Mouse (Mus musculus): ENCODE measurements around the gene Hacl1. TPM values are rescaled to one million over a fixed set of nuclear protein-coding genes. Genes with fewer than 3 reads are reported as not detected.
"Not testable (repeated sequence)": the region's sequence is repeated elsewhere in the genome, so short reads cannot be mapped to it uniquely, and the experiment has no call there.

Hacl1 gene
- polyA plus RNA-seq, 1 experiment = 4.3 TPM

GRCm38 (mm10) chr14:31605514-31605913, 35.6 kb downstream of the Hacl1 start:
- Histone ChIP-seq H3K4me3 (ENCODE audit: low read depth, low read length) (no peak overlapping the region), H3K27ac (ENCODE audit: insufficient read depth, low read depth, low read length) (no peak overlapping the region), H3K4me1 (ENCODE audit: control insufficient read depth, insufficient read depth, insufficient read length, low read length) (no peaks in the 10 kb centered on the region), H3K36me3 (ENCODE audit: control insufficient read depth, insufficient read depth, low read length) (peaks cover 1% of the 10 kb centered on the region; the same call in 1 of the 2 replicates), H3K27me3 (ENCODE audit: control insufficient read depth, insufficient read depth, low read length) (no peaks in the 10 kb centered on the region)
- TF ChIP-seq CTCF (IDR thresholded peaks at IDR 0.05; ENCODE audit: extremely low read depth, insufficient read length, insufficient replicate concordance, low read depth, low read length) = peak; percentile 33; the same call in 1 of the 2 replicates
- no peak for TF ChIP-seq POLR2A (IDR thresholded peaks at IDR 0.05; ENCODE audit: low read depth, low read length)
- WGBS = 67% methylated on average over 6 of the region's 6 CpGs

- H3K27me3 ChIP-seq (ENCODE audit: control insufficient read depth, insufficient read depth, low read length) = no peaks in the 10 kb centered on the region
- 68% methylated on average over 5 of the region's 5 CpGs for WGBS
- peaks cover 1% of the 10 kb centered on the region; the same call in 1 of the 2 replicates for H3K36me3 ChIP-seq (ENCODE audit: control insufficient read depth, insufficient read depth, low read length)
Observed at GRCm38 (mm10) chr14:31604916-31605315, 36.2 kb downstream of the Hacl1 start.

GRCm38 (mm10) chr14:31602616-31602979, 38.5 kb downstream of the Hacl1 start:
- not testable (repeated sequence) for H3K27me3 ChIP-seq (ENCODE audit: control insufficient read depth, insufficient read depth, low read length); H3K4me3 ChIP-seq (ENCODE audit: low read depth, low read length); H3K4me1 ChIP-seq (ENCODE audit: control insufficient read depth, insufficient read depth, insufficient read length, low read length); H3K36me3 ChIP-seq (ENCODE audit: control insufficient read depth, insufficient read depth, low read length); H3K27ac ChIP-seq (ENCODE audit: insufficient read depth, low read depth, low read length)
- WGBS = 72% methylated on average over 6 of the region's 6 CpGs

More at GRCm38 (mm10) chr14:31604916-31605315, 36.2 kb downstream of the Hacl1 start:
- H3K4me3 ChIP-seq (ENCODE audit: low read depth, low read length) = no peak overlapping the region
- no peaks in the 10 kb centered on the region for H3K4me1 ChIP-seq (ENCODE audit: control insufficient read depth, insufficient read depth, insufficient read length, low read length)
- no peak for TF ChIP-seq POLR2A (IDR thresholded peaks at IDR 0.05; ENCODE audit: low read depth, low read length)
- TF ChIP-seq CTCF (IDR thresholded peaks at IDR 0.05; ENCODE audit: extremely low read depth, insufficient read length, insufficient replicate concordance, low read depth, low read length) = no peak
- H3K27ac ChIP-seq (ENCODE audit: insufficient read depth, low read depth, low read length) = no peak overlapping the region

- TF ChIP-seq POLR2A (IDR thresholded peaks at IDR 0.05; ENCODE audit: low read depth, low read length) (no peak), CTCF (IDR thresholded peaks at IDR 0.05; ENCODE audit: extremely low read depth, insufficient read length, insufficient replicate concordance, low read depth, low read length) (no peak)
- no peak overlapping the region for H3K27ac ChIP-seq (ENCODE audit: insufficient read depth, low read depth, low read length)
- 89% methylated on average over 14 of the region's 14 CpGs for WGBS
- no peaks in the 10 kb centered on the region for H3K4me1 ChIP-seq (ENCODE audit: control insufficient read depth, insufficient read depth, insufficient read length, low read length)
- H3K27me3 ChIP-seq (ENCODE audit: control insufficient read depth, insufficient read depth, low read length) = no peaks in the 10 kb centered on the region
- H3K4me3 ChIP-seq (ENCODE audit: low read depth, low read length) = no peak overlapping the region
- no peaks in the 10 kb centered on the region for H3K36me3 ChIP-seq (ENCODE audit: control insufficient read depth, insufficient read depth, low read length)
Observed at GRCm38 (mm10) chr14:31601908-31602615, 39.0 kb downstream of the Hacl1 start.

GRCm38 (mm10) chr14:31597446-31597845, 43.6 kb downstream of the Hacl1 start:
- no peak overlapping the region for H3K27ac ChIP-seq (ENCODE audit: insufficient read depth, low read depth, low read length)
- no peak for TF ChIP-seq CTCF (IDR thresholded peaks at IDR 0.05; ENCODE audit: extremely low read depth, insufficient read length, insufficient replicate concordance, low read depth, low read length)
- TF ChIP-seq POLR2A (IDR thresholded peaks at IDR 0.05; ENCODE audit: low read depth, low read length) = no peak
- no peaks in the 10 kb centered on the region for H3K4me1 ChIP-seq (ENCODE audit: control insufficient read depth, insufficient read depth, insufficient read length, low read length)
- no peaks in the 10 kb centered on the region for H3K27me3 ChIP-seq (ENCODE audit: control insufficient read depth, insufficient read depth, low read length)
- WGBS = 93% methylated on average over 4 of the region's 4 CpGs
- H3K36me3 ChIP-seq (ENCODE audit: control insufficient read depth, insufficient read depth, low read length) = no peaks in the 10 kb centered on the region
- H3K4me3 ChIP-seq (ENCODE audit: low read depth, low read length) = no peak overlapping the region

GRCm38 (mm10) chr14:31596408-31596807, 44.7 kb downstream of the Hacl1 start:
- H3K4me3 ChIP-seq (ENCODE audit: low read depth, low read length) = no peak overlapping the region
- TF ChIP-seq POLR2A (IDR thresholded peaks at IDR 0.05; ENCODE audit: low read depth, low read length) (no peak), CTCF (IDR thresholded peaks at IDR 0.05; ENCODE audit: extremely low read depth, insufficient read length, insufficient replicate concordance, low read depth, low read length) (no peak)
- no peaks in the 10 kb centered on the region for H3K36me3 ChIP-seq (ENCODE audit: control insufficient read depth, insufficient read depth, low read length)
- H3K27me3 ChIP-seq (ENCODE audit: control insufficient read depth, insufficient read depth, low read length) = no peaks in the 10 kb centered on the region
- 63% methylated on average over 7 of the region's 7 CpGs for WGBS
- H3K4me1 ChIP-seq (ENCODE audit: control insufficient read depth, insufficient read depth, insufficient read length, low read length) = no peaks in the 10 kb centered on the region
- no peak overlapping the region for H3K27ac ChIP-seq (ENCODE audit: insufficient read depth, low read depth, low read length)

GRCm38 (mm10) chr14:31594693-31595092, 46.4 kb downstream of the Hacl1 start:
- Histone ChIP-seq H3K27me3 (ENCODE audit: control insufficient read depth, insufficient read depth, low read length) (no peaks in the 10 kb centered on the region), H3K36me3 (ENCODE audit: control insufficient read depth, insufficient read depth, low read length) (no peaks in the 10 kb centered on the region), H3K4me3 (ENCODE audit: low read depth, low read length) (no peak overlapping the region), H3K27ac (ENCODE audit: insufficient read depth, low read depth, low read length) (no peak overlapping the region), H3K4me1 (ENCODE audit: control insufficient read depth, insufficient read depth, insufficient read length, low read length) (no peaks in the 10 kb centered on the region)
- WGBS = 45% methylated on average over 3 of the region's 3 CpGs
- TF ChIP-seq CTCF (IDR thresholded peaks at IDR 0.05; ENCODE audit: extremely low read depth, insufficient read length, insufficient replicate concordance, low read depth, low read length) = no peak
- TF ChIP-seq POLR2A (IDR thresholded peaks at IDR 0.05; ENCODE audit: low read depth, low read length) = no peak

Data from small intestine, adult 2 months (tissue).